Mouse (Mus musculus) liver, adult 2 months (tissue): Measurements from ENCODE around the gene Arpp19. TPM values are rescaled to one million over a fixed set of nuclear protein-coding genes. Genes with fewer than 3 reads are reported as not detected.
A peak's percentile ranks its signal among the peaks of the same experiment; 100 is the strongest.

ENCODE experiments used
- DNase-seq: peaks from one replicate; pipeline ENCODE4 v3.0.0-alpha.2; 2011; ENCODE audit warnings: low read depth, low spot score; ENCODE audit errors: extremely low read depth
- H3K27ac ChIP-seq: fragments of 200-500 bp; replicated peaks from 2 replicates; pipeline ENCODE4 v1.5.1; 2012; ENCODE audit warnings: low read depth, mild to moderate bottlenecking, control low read depth, inconsistent platforms, low read length; ENCODE audit not compliant: insufficient read depth
- H3K27me3 ChIP-seq: fragments of 200-500 bp; 2 replicates; pipeline ENCODE4 v1.6.1; 2012; ENCODE audit warnings: mild to moderate bottlenecking, moderate library complexity, low read length, inconsistent platforms; ENCODE audit not compliant: control insufficient read depth, insufficient read depth
- H3K36me3 ChIP-seq: fragments of 200-500 bp; 2 replicates; pipeline ENCODE4 v1.6.1; 2012; ENCODE audit warnings: low read length, inconsistent platforms; ENCODE audit not compliant: control insufficient read depth, insufficient read depth
- H3K4me1 ChIP-seq: fragments of 200-500 bp; 2 replicates; pipeline ENCODE4 v1.6.1; 2011; ENCODE audit warnings: low read length; ENCODE audit not compliant: control insufficient read depth, insufficient read depth
- H3K4me3 ChIP-seq: fragments of 200-500 bp; 2 replicates; pipeline ENCODE4 v1.5.1; 2011; ENCODE audit warnings: low read depth, mild to moderate bottlenecking, control low read depth, low read length, moderate library complexity; ENCODE audit not compliant: insufficient read depth
- H3K79me2 ChIP-seq: fragments of 200-500 bp; 2 replicates; pipeline ENCODE4 v1.6.1; 2012; ENCODE audit warnings: inconsistent platforms, mild to moderate bottlenecking, low read length, moderate library complexity; ENCODE audit not compliant: control insufficient read depth, insufficient read depth
- H3K9ac ChIP-seq: fragments of 200-500 bp; 2 replicates; pipeline ENCODE4 v1.6.1; 2012; ENCODE audit warnings: low read depth, mild to moderate bottlenecking, control low read depth, inconsistent platforms, low read length
- CTCF ChIP-seq: fragments of 200-500 bp; IDR thresholded peaks from 2 replicates; pipeline ENCODE4 v1.5.1; 2011; ENCODE audit warnings: low read depth, low read length, control low read depth
- POLR2A ChIP-seq: fragments of 200-500 bp; IDR thresholded peaks from 2 replicates; pipeline ENCODE4 v1.6.1; 2011; ENCODE audit warnings: low read length, control low read depth; ENCODE audit not compliant: insufficient read depth; ENCODE audit errors: extremely low read depth
- WGBS: fragments of 180-500 bp; shearing (Covaris S2); methylation state at CpG from one replicate; pipeline ENCODE4 v1.1.7; 2018; 5-methylcytosine and 5-hydroxymethylcytosine counted together
- polyA plus RNA-seq: library from polyadenylated mRNA; depleted of rRNA; stranded (reverse); fragments of >200 nt; gene quantifications from 2 replicates; pipeline ENCODE4 v1.2.3, GENCODE M21; 2012; rRNA removed
- total RNA-seq: library from RNA; depleted of rRNA; stranded (reverse); fragments of >200 nt; gene quantifications from 2 replicates; pipeline ENCODE4 v1.2.3, GENCODE M21; 2014; rRNA removed

The Arpp19 gene
- total and polyA plus RNA-seq, 2 experiments = 8.1 to 38.5 TPM

DNA sequence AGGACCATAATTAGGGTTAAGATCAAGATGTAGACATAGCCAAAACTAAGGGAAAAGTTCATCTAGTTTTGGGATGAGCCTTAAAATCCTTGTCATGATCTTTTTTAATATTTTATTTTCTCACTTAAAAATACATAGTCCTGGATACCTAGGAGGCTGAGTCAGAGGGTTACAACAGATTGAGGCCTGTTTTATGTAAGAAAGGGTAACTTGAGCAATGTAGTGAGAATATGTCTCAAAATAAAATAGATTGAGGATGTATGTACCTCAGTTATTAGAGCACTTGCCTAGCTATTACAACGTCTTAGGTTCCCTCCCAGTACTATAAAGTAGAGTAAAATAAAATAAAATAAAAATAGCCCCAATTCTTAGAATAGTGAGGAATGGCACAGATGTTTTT, 54.7 kb downstream of the Arpp19 start:
- no peak for TF ChIP-seq POLR2A
- TF ChIP-seq CTCF = no peak
- H3K79me2 ChIP-seq = no peaks in the 10 kb centered on the region
- no peak overlapping the region for H3K9ac ChIP-seq
- H3K36me3 ChIP-seq = no peaks in the 10 kb centered on the region
- 86% methylated on average over 1 of the region's 1 CpGs for WGBS
- no peaks in the 10 kb centered on the region for H3K27me3 ChIP-seq
- no peaks in the 10 kb centered on the region for H3K4me1 ChIP-seq
- H3K27ac ChIP-seq = no peak overlapping the region
- H3K4me3 ChIP-seq = no peak overlapping the region
- DNase-seq = no peak

DNA sequence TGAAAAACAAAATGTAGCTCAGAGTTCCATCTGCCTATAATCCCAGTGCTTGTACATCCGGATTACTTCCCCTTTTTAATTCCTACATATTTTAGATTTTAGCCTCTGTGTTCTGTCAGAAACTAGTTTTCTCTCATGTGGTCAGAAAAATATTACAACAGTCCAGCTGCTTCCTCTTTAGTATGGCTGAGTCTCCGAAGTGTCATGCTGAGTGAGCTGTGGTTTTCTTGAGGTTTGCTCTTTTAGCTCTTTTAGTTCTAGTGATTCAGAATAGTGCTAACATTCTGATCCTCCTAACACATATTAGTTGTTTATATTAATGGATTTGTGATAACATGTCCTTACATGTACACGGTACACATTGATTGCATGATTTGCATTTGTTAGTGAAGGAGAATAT, 57.3 kb downstream of the Arpp19 start:
- H3K36me3 ChIP-seq = no peaks in the 10 kb centered on the region
- H3K27me3 ChIP-seq = no peaks in the 10 kb centered on the region
- H3K4me3 ChIP-seq = no peak overlapping the region
- WGBS = 87% methylated on average over 3 of the region's 3 CpGs
- H3K9ac ChIP-seq = no peak overlapping the region
- no peaks in the 10 kb centered on the region for H3K4me1 ChIP-seq
- H3K27ac ChIP-seq = no peak overlapping the region
- DNase-seq = peak; percentile 5
- TF ChIP-seq CTCF (no peak), POLR2A (no peak)
- H3K79me2 ChIP-seq = no peaks in the 10 kb centered on the region

DNA sequence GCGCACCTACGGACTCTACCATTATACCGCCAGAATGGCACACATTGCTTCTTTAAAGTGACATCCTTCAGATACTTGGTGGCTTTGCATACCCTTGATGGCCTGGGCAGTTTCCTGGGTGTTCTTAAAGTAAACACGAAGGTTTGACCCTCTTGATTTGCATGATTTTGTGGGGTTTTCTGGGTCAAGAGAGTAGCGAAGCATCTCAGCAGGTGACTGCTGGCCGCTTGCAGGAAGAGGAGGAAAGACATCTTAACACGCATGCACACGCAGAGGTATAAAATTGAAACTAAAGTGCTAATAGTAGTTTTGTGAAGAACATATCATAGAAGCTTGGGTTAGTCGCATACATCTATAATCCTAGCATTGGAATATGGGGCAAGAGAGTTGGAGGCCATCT, 61.5 kb downstream of the Arpp19 start:
- no peak for TF ChIP-seq POLR2A
- no peaks in the 10 kb centered on the region for H3K4me1 ChIP-seq
- WGBS = 94% methylated on average over 9 of the region's 9 CpGs
- no peaks in the 10 kb centered on the region for H3K27me3 ChIP-seq
- no peak overlapping the region for H3K9ac ChIP-seq
- H3K79me2 ChIP-seq = no peaks in the 10 kb centered on the region
- no peaks in the 10 kb centered on the region for H3K36me3 ChIP-seq
- no peak overlapping the region for H3K4me3 ChIP-seq
- DNase-seq = no peak
- H3K27ac ChIP-seq = no peak overlapping the region

DNA sequence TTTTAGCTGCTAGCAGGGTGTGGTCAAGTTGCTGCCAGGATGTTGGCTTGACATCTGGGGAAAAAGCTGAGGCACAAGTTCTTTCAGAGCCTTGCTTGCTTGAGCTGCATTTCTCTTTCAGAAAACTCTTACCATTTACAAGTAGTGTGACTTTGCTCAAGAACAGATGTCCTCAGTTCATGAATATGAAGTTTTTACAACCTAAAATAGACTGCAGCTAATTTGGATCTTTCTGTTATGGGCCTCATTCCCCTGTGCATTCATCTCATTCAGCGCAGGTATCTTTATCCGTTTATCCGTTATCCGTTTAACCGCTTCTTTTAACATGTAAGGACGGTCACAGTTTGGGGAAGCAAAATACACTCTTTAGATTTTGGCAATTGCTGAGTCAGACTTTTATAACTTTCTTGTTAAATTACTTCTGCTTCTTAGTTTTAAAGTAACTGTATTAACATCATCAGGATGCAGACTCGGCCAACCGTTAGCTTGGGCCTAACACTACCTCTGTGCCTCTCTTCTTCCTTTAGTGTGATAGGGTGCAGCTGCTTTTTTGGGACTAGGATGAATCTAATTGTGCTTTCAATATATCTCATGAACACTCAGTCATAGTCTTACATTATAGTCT, 62.9 kb downstream of the Arpp19 start:
- no peak overlapping the region for H3K27ac ChIP-seq
- 93% methylated on average over 8 of the region's 8 CpGs for WGBS
- H3K27me3 ChIP-seq = 0 out of 2 replicates have a peak, but pooled peaks cover 2% of the 10 kb centered on the region
- H3K4me1 ChIP-seq = no peaks in the 10 kb centered on the region
- H3K36me3 ChIP-seq = no peaks in the 10 kb centered on the region
- no peak for DNase-seq
- TF ChIP-seq POLR2A (no peak), CTCF (no peak)
- H3K4me3 ChIP-seq = no peak overlapping the region
- no peak overlapping the region for H3K9ac ChIP-seq
- H3K79me2 ChIP-seq = no peaks in the 10 kb centered on the region

DNA sequence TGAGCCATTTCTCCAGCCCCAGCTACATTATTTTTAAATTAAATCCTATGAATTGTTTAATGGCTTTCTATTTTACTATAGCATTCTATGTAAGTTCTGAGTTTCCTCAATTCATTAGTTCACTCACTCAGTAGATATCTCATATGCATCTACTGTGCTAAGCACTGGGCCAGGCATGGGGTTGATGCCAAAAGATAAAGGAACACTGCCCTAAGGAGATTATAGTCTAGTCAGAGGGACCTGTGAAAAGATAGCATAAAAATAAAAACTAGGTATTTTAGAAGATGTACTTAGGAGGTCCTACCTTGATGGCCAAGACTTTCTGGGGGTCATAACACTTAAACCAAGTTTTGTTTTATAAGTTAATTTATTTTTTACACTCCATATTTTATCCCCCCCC, 64.7 kb downstream of the Arpp19 start:
- Histone ChIP-seq H3K9ac (no peak overlapping the region), H3K4me1 (no peaks in the 10 kb centered on the region), H3K27ac (no peak overlapping the region), H3K4me3 (no peak overlapping the region), H3K79me2 (no peaks in the 10 kb centered on the region), H3K27me3 (0 out of 2 replicates have a peak, but pooled peaks cover 2% of the 10 kb centered on the region), H3K36me3 (no peaks in the 10 kb centered on the region)
- no peak for DNase-seq
- no peak for TF ChIP-seq CTCF
- TF ChIP-seq POLR2A = no peak

Other genes with a start within 250 kb of the Arpp19 start
- 1.9 and 2.5 TPM in 2 replicates for gene Onecut1, start 175.7 kb upstream of the Arpp19 start, total RNA-seq
- 11.1 and 32.1 TPM in 2 replicates for gene Onecut1, start 175.7 kb upstream of the Arpp19 start, polyA plus RNA-seq
- 67.5 and 116 TPM in 2 replicates for gene Fam214a, start 84.7 kb upstream of the Arpp19 start, total RNA-seq
- gene Fam214a, start 84.7 kb upstream of the Arpp19 start, polyA plus RNA-seq = 14.5 and 23.1 TPM in 2 replicates
- 0.74 and 1.1 TPM in 2 replicates for gene Myo5a, start 33.4 kb downstream of the Arpp19 start, total RNA-seq
- gene Myo5a, start 33.4 kb downstream of the Arpp19 start, polyA plus RNA-seq = 0.06 and 0.17 TPM in 2 replicates
- gene Myo5c, start 194.4 kb downstream of the Arpp19 start, total RNA-seq = 0.18 and 0.20 TPM in 2 replicates
- 0.07 and 0.12 TPM in 2 replicates for gene Myo5c, start 194.4 kb downstream of the Arpp19 start, polyA plus RNA-seq